Mouse (Mus musculus) adrenal gland, adult 18-20 months (tissue): ENCODE results near the gene Rtca. TPM values are rescaled to one million over a fixed set of nuclear protein-coding genes. Genes with fewer than 3 reads are reported as not detected.
A peak's percentile ranks its signal among the peaks of the same experiment; 100 is the strongest.

Experiments used
- DNase-seq, 2 experiments: peaks; one replicate each; pipeline ENCODE4 v3.0.0; 2021 to 2022; ENCODE audit warnings: low spot score in 2 of 2
- total RNA-seq, 2 experiments: library from RNA; stranded (reverse); gene quantifications; 1 replicate in 1 of 2; 2 replicates in 1 of 2; pipeline ENCODE4 v1.2.3; 2021

Gene Rtca
- total RNA-seq, 2 experiments from 2014 or later = 30.6 to 32.4 TPM

DNA sequence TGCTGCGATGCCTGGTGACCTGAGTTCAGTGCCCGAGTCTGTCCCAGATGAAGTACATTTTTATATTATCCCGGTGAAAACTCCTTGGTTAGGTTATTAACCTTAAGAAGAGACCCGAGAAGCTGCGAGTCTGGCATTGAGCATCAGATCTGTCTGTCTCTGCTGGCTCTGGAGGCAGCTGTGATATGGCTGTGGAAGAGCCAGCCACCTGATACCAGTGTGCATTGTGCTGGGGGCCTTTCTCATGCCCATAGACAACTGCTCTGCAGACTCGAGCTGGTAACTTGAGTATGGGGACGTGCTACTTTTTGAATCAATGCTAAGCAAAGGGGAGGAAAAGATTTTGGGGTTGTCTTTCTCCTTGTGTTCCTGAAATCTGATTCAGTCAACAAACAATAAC, 30.7 kb downstream of the Rtca start:
- no peak for DNase-seq

GRCm38 (mm10) chr3:116476686-116477298, 31.2 kb downstream of the Rtca start:
- DNase-seq = no peak

GRCm38 (mm10) chr3:116474602-116475001, 33.4 kb downstream of the Rtca start:
- DNase-seq = peak in 1 of 2 experiments; percentile 22

- no peak for DNase-seq
These were observed 42.3 kb downstream of the Rtca start for GRCm38 (mm10) chr3:116465709-116466108.

DNA sequence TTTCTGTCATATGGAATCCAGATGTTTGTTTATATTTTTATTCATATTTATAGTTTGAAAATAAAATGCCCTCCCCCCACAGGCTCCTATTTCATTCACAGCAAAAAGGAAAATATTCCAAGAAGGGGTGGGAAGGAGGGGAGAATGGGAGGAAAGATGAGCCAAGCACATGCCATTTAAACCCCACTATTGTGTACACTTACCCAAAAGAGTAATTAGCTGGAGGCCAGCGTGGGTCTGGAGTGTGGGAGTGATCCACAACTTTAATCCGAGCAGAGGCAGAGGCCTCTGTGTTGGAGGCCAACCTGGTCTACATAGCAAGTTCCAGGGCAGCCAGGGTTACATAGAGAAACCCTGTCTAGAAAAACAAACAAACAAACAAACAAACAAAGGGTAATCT, 43.7 kb downstream of the Rtca start:
- DNase-seq = no peak

DNA sequence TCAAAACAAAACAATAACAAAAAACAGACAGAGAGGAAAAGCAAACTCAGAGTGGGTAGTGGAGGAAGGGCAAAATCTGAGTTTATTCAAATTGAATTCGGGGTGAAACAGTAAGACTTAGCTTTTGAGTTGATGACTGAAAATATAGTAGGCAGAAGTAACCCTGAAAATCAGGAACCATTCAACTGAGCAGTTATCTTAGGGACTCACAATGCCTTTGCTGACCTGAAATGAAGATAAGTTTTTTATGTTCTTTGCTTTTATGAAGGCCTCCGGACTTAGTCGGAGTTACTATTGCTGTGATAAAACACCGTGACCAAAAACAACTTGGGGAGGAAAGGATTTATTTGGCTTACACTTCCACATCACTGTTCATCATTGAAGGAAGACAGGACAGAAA, 47.0 kb downstream of the Rtca start:
- DNase-seq = no peak

GRCm38 (mm10) chr3:116454529-116454928, 53.5 kb downstream of the Rtca start:
- DNase-seq = no peak

DNA sequence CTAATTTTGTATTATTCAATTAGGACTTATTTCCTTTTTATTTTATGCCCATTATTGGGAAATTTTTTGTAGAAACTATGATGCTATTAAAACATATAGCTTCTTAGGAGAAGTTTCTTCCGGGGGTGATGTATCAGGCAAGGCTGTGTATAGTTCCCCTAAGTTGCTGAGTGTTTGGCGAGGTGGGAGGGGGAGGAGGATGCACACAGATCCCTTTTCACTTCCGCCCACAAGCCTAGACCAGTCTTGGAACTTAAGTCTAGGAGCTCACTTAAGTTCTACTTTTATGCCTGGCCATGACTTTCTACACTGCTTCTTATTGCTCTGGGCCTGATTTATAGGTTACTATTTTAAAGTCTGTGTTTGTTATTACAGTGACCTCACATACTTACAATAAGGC, 57.3 kb downstream of the Rtca start:
- DNase-seq = no peak

GRCm38 (mm10) chr3:116444327-116444726, 63.7 kb downstream of the Rtca start:
- DNase-seq = no peak

- no peak for DNase-seq
These were observed 65.2 kb downstream of the Rtca start for GRCm38 (mm10) chr3:116442788-116443187.

DNA sequence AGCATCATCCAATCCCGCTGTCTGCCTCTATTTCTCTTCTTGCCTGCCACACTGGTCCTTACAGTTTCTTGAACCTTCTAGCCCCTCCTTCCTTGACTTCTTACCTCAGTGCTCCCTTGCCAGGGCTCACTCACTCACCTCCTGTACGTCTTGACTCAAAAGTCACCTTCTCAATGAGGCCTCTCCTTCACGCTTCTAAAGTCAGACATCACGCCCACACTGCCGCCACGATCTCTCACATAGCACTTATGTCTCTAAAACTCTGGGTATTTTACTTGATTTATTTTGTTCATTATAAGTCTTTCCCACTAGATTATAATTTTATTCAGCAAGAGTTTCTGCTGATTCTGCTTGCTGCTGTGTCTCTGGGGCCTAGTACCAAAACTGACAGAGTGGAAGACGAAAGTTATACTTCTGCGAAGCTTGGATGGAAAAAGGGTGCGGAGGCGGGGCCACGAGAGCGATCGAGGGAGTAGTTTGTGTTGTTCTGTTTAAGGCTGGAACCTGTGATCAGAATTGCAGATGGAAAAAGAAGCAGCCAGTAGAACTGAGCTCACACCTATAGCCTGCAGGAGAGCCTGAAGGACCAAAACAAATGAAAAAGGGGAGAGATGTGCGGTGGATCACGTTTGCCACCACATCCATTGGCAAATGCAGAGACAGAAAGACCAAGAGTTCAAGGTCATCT, 66.3 kb downstream of the Rtca start:
- no peak for DNase-seq

DNA sequence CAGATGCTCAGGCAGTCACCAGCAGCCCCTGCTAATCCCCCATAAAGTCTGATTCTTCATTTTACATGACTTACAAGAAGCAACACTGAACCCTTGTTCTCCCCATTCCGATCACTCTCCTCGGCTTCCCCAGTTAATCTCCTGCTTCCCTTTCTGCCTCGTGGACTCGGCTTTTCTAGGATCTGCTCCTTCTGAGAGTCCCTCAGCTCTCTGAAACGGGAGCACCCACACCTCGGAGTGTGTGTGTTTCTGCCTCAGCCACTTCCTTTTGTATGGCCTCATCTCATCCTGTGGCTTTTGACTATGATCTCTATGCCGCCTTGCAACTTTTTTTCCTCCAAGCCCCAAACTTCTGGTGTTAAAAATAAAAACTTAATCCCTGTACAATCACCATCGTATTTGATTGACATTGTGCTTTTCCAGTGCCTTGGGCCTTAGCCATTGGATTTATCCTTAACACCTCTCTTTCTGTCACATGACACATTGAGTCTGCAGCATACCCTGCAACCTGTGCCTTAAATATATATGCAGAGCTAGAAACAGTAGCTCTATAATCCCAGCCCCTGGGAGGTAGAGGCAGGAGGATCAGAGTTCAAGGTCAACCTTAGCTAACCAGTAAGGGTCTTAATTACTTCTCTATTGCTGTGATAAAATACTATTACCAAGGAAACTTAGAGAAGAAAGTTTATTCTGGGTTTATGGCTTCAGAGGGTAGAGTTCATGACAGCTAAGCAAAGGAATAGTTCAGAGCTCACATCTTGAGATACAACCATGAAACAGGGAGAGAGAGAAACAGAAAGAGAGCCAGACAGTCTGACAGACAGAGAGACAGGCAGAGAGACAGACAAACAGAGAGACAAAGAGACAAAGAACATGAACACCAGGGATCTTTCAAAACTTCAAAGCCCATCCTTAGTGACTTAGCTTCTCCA, 67.7 kb downstream of the Rtca start:
- no peak for DNase-seq

Other genes with a start within 250 kb of the Rtca start
- gene Cdc14a, start 84.2 kb downstream of the Rtca start, total RNA-seq = 1 to 10 TPM; 8.3 to 9.7 TPM
- gene Dbt, start 4.9 kb upstream of the Rtca start, total RNA-seq = 10 to 100 TPM; 65.6 to 74.1 TPM
- gene Lrrc39, start 54.8 kb upstream of the Rtca start, total RNA-seq = 1 to 10 TPM; 1.8 to 9.0 TPM
- gene Sass6, start 86.8 kb upstream of the Rtca start, total RNA-seq = 1 to 10 TPM; 1.4 to 1.9 TPM
- 10 to 100 TPM; 10.2 to 12.7 TPM for gene Trmt13, start 106.4 kb upstream of the Rtca start, total RNA-seq
- gene Mfsd14a, start 154.5 kb upstream of the Rtca start, total RNA-seq = 10 to 100 TPM; 51.6 to 64.6 TPM
- not detected for gene Gm43191, start 173.1 kb upstream of the Rtca start, total RNA-seq
- gene Slc35a3, start 204.6 kb upstream of the Rtca start, total RNA-seq = 10 to 100 TPM; 18.6 to 24.4 TPM